Mouse (Mus musculus) hindbrain, embryonic 11.5 days (tissue): Measurements from ENCODE around the gene Zfp697. TPM values are rescaled to one million over a fixed set of nuclear protein-coding genes. Genes with fewer than 3 reads are reported as not detected.
"Not testable (repeated sequence)": the region's sequence is repeated elsewhere in the genome, so short reads cannot be mapped to it uniquely, and the experiment has no call there.

Experiments used
- ATAC-seq: fragments of 200-750 bp; cut with Nextera tagmentation; 2 replicates; pipeline ENCODE4 v1.8.0; 2017; ENCODE audit warnings: mild to moderate bottlenecking, moderate TSS enrichment, moderate library complexity; ENCODE audit not compliant: low FRiP score
- DNase-seq: peaks from one replicate; pipeline ENCODE4 v3.0.0-alpha.2; 2015; ENCODE audit warnings: low spot score
- H3K27ac ChIP-seq: fragments of 300-500 bp; sonication (generic); 2 replicates; pipeline ENCODE4 v1.5.1; 2014; ENCODE audit warnings: mild to moderate bottlenecking, low read depth, low read length
- H3K27me3 ChIP-seq: fragments of 300-500 bp; sonication (generic); 2 replicates; pipeline ENCODE4 v1.6.1; 2014; ENCODE audit warnings: mild to moderate bottlenecking, low read length, moderate library complexity, mixed read lengths; ENCODE audit not compliant: control insufficient read depth, insufficient read depth
- H3K36me3 ChIP-seq: fragments of 300-500 bp; sonication (generic); 2 replicates; pipeline ENCODE4 v1.6.1; 2014; ENCODE audit warnings: mild to moderate bottlenecking, low read length, moderate library complexity, mixed read lengths; ENCODE audit not compliant: control insufficient read depth, insufficient read depth
- H3K4me1 ChIP-seq: fragments of 300-500 bp; sonication (generic); replicated peaks from 2 replicates; pipeline ENCODE4 v1.6.1; 2014; ENCODE audit warnings: low read length, mixed read lengths; ENCODE audit not compliant: control insufficient read depth, insufficient read depth
- H3K4me2 ChIP-seq: fragments of 300-500 bp; sonication (generic); replicated peaks from 2 replicates; pipeline ENCODE4 v1.6.1; 2014; ENCODE audit warnings: mild to moderate bottlenecking, low read depth, low read length
- H3K4me3 ChIP-seq: fragments of 300-500 bp; sonication (generic); 2 replicates; pipeline ENCODE4 v1.5.1; 2014; ENCODE audit warnings: low read depth, low read length
- H3K9ac ChIP-seq: fragments of 300-500 bp; sonication (generic); 2 replicates; pipeline ENCODE4 v1.6.1; 2014; ENCODE audit warnings: low read depth, low read length
- H3K9me3 ChIP-seq: fragments of 300-500 bp; sonication (generic); 2 replicates; pipeline ENCODE4 v1.6.1; 2016; ENCODE audit warnings: low read length; ENCODE audit not compliant: control insufficient read depth
- WGBS: fragments of 180-500 bp; shearing (Covaris S2); extraction: QIAGEN DNeasy Blood & Tissue Kit; methylation state at CpG from one replicate; pipeline ENCODE4 v1.1.7; 2014; 5-methylcytosine and 5-hydroxymethylcytosine counted together
- polyA plus RNA-seq: library from polyadenylated mRNA; unstranded; fragments of >200 nt; fragmentation: Nextera tagmentation; extraction: Ambion mirVana; gene quantifications from 2 replicates; pipeline ENCODE4 v1.2.1, GENCODE M21; 2014

Zfp697 gene
- polyA plus RNA-seq, 1 experiment from 2014 or later, result 15.5 TPM

DNA sequence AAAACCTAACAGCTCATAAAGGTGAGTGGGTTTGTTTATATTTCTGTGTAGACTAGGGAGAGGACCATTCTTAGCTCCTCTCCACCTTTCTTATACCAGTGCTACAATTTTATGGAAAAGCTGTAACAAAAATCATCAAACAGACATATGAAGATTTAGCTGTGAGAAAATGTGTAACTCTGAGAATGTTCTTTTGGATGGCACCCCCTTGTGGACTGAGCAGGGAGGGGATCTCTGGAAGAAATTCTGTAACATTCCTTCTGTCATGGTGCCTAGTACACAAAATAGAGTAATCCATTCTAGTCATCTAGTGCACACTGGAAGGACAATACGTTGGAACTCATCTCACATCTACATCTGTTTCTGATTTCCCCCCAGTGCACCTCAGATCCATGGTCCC is 358.8 kb downstream of the Zfp697 start:
- not testable (repeated sequence) for ATAC-seq, H3K4me1 ChIP-seq, H3K9me3 ChIP-seq, H3K27ac ChIP-seq, H3K4me2 ChIP-seq, H3K36me3 ChIP-seq, H3K4me3 ChIP-seq, H3K9ac ChIP-seq, H3K27me3 ChIP-seq, DNase-seq
- WGBS, result 82% methylated on average over 1 of the region's 1 CpGs

DNA sequence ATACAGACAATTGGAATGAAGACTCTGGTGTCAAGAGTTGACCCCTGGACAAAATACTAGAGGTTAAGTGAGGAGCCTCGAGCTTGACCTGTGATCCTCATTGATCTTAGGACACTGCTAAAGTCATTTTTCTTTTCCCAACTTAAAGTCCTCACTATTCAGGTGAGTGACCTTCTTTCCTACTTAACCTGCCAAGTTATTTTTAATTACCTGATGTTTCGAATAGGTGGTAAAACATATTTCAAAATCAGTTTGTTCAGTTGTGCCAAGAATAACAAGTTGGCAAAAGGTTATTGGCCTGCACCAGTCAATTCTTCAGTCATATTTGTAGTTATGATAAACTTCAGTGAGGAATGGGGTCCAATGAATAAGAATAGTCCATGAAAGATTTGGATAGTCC is 369.9 kb downstream of the Zfp697 start:
- H3K27me3 ChIP-seq, result no peaks in the 10 kb centered on the region
- H3K9me3 ChIP-seq, result no peaks in the 10 kb centered on the region
- WGBS, result 69% methylated on average over 2 of the region's 2 CpGs
- H3K27ac ChIP-seq, result no peak overlapping the region
- no peak overlapping the region for H3K4me3 ChIP-seq
- H3K9ac ChIP-seq, result no peak overlapping the region
- no peaks in the 10 kb centered on the region for H3K36me3 ChIP-seq
- no peaks in the 10 kb centered on the region for H3K4me1 ChIP-seq
- no peak overlapping the region for H3K4me2 ChIP-seq
- ATAC-seq, result no peak
- DNase-seq, result no peak

GRCm38 (mm10) chr3:98756836-98757235 is 374.6 kb downstream of the Zfp697 start:
- H3K27ac ChIP-seq, result no peak overlapping the region
- DNase-seq (no peak), ATAC-seq (no peak)
- no peak overlapping the region for H3K4me2 ChIP-seq
- H3K36me3 ChIP-seq, result no peaks in the 10 kb centered on the region
- no peak overlapping the region for H3K4me3 ChIP-seq
- H3K9me3 ChIP-seq, result no peaks in the 10 kb centered on the region
- WGBS, result 85% methylated on average over 3 of the region's 3 CpGs
- H3K27me3 ChIP-seq, result no peaks in the 10 kb centered on the region
- H3K9ac ChIP-seq, result no peak overlapping the region
- H3K4me1 ChIP-seq, result no peaks in the 10 kb centered on the region

DNA sequence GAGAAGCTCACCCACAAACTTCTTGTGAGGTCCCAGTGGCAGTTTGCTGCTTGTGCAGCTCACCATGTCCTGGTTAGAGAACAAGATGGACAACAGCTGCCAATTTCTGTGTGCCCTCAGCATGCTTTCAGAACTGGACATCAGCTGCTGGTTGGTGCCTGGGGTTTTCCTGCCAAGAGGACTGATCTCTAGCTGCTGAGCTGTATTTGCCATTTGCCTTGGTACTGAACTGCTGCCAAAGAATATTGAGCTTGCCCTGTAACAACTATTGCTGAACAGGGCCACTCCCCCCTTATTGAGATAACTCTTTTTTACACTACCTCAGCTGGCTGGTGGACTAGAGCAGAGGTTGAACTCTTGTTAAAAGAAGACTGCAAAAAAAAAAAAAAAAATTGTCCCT is 381.9 kb downstream of the Zfp697 start:
- Histone ChIP-seq H3K36me3 (no peaks in the 10 kb centered on the region), H3K4me1 (no peaks in the 10 kb centered on the region), H3K9ac (no peak overlapping the region), H3K27ac (no peak overlapping the region), H3K4me2 (no peak overlapping the region), H3K4me3 (no peak overlapping the region), H3K9me3 (no peaks in the 10 kb centered on the region), H3K27me3 (no peaks in the 10 kb centered on the region)
- ATAC-seq, result no peak
- no peak for DNase-seq

GRCm38 (mm10) chr3:98780921-98781320 is 398.7 kb downstream of the Zfp697 start:
- DNase-seq (no peak), ATAC-seq (no peak)
- Histone ChIP-seq H3K4me1 (no peaks in the 10 kb centered on the region), H3K36me3 (no peaks in the 10 kb centered on the region), H3K27me3 (no peaks in the 10 kb centered on the region), H3K27ac (no peak overlapping the region), H3K4me3 (no peak overlapping the region), H3K4me2 (no peak overlapping the region), H3K9ac (no peak overlapping the region), H3K9me3 (no peaks in the 10 kb centered on the region)

DNA sequence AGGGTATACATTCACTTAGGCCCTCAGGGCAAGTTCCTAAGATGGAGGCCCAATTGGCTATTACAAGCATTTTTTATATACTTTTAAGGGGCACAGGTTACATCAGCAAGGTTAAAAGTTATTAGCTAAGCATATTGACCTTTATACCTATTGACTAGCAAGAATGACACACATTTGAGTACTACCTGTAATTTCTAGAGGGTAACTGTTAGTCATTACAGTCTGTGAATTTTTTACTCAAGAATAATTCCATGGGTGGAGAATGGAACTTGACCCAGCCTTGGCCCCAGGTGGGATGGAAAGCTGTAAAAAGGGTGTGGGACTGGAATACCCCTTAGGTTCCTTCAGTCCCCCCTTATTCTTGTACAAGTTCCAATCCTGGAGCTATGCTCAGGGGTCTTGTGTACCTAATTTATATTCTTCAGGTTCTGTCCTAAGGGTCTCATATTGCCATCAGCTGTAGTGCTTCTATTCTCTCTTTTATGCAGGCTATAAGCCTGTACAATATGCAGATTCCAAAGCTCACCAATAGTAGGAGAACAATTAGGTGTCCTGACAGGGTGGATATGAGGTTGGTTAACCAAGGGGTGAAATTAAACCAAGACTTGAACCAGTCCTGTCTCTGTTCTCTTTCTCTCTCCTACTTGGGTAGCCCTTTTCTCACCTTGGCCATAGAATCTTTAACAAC is 400.1 kb downstream of the Zfp697 start:
- no peaks in the 10 kb centered on the region for H3K36me3 ChIP-seq
- no peak overlapping the region for H3K27ac ChIP-seq
- H3K9me3 ChIP-seq, result no peaks in the 10 kb centered on the region
- no peak overlapping the region for H3K4me2 ChIP-seq
- H3K4me1 ChIP-seq, result no peaks in the 10 kb centered on the region
- no peak for ATAC-seq
- H3K9ac ChIP-seq, result no peak overlapping the region
- no peak for DNase-seq
- H3K4me3 ChIP-seq, result no peak overlapping the region
- no peaks in the 10 kb centered on the region for H3K27me3 ChIP-seq

GRCm38 (mm10) chr3:98786551-98786950 is 404.3 kb downstream of the Zfp697 start:
- Histone ChIP-seq H3K9ac (no peak overlapping the region), H3K27me3 (no peaks in the 10 kb centered on the region), H3K27ac (no peak overlapping the region), H3K36me3 (no peaks in the 10 kb centered on the region), H3K4me3 (no peak overlapping the region), H3K9me3 (no peaks in the 10 kb centered on the region), H3K4me1 (no peaks in the 10 kb centered on the region), H3K4me2 (no peak overlapping the region)
- no peak for DNase-seq
- no peak for ATAC-seq
- 56% methylated on average over 2 of the region's 2 CpGs for WGBS

Other genes with a start within 250 kb of the Zfp697 start
- not detected in 2 replicates for gene Adam30, start 221.8 kb upstream of the Zfp697 start, polyA plus RNA-seq
- gene Reg4, start 160.3 kb upstream of the Zfp697 start, polyA plus RNA-seq, result not detected in 2 replicates
- 2.9 and 5.2 TPM in 2 replicates for gene Hmgcs2, start 102.0 kb upstream of the Zfp697 start, polyA plus RNA-seq
- 311 and 319 TPM in 2 replicates for gene Phgdh, start 42.5 kb upstream of the Zfp697 start, polyA plus RNA-seq
- gene Gm4450, start 74.7 kb downstream of the Zfp697 start, polyA plus RNA-seq, result not detected in 2 replicates
- not detected in 2 replicates for gene Hsd3b4, start 128.1 kb downstream of the Zfp697 start, polyA plus RNA-seq
- gene Gm10681, start 206.3 kb downstream of the Zfp697 start, polyA plus RNA-seq, result not detected in 2 replicates
- not detected in 2 replicates for gene Hsd3b5, start 247.8 kb downstream of the Zfp697 start, polyA plus RNA-seq